In genomic region chr5:107973310-107973709, GRCm38 (mm10) we compare ENCODE assay signal across 13 mouse cellular contexts. TPM values are rescaled to one million over a fixed set of nuclear protein-coding genes. Genes with fewer than 3 reads are reported as not detected.
DNase-seq lines count a peak whose midpoint lies in the region; ATAC-seq and TF ChIP-seq lines count a peak whose summit lies in the region.
"Had no signal": no experiment of that assay in that cellular context is flagged by ENCODE, and none has a peak within 500 bp of the region (broad histone marks: within the 10 kb centered on the region; RNA-seq: fewer than 3 reads in every experiment).

No protein-coding gene starts in this region.

- H3K4me2 ChIP-seq in kidney, embryonic 14.5 days (replicated peaks; ENCODE audit: low read depth, low read length) = no peak overlapping the region
- no peak overlapping the region for H3K4me2 ChIP-seq in liver, embryonic 16.5 days (ENCODE audit: low read depth, low read length)
- H3K4me2 ChIP-seq: forebrain, embryonic 12.5 days had no signal

- peak overlapping the region; percentile 4; the same call in 1 of the 2 replicates for H3K27ac ChIP-seq in gastrocnemius, adult 2 months
- no peak overlapping the region for H3K27ac ChIP-seq in kidney, embryonic 14.5 days (ENCODE audit: low read depth, low read length)
- peak overlapping the region; percentile 34; the same call in 1 of the 2 replicates for H3K27ac ChIP-seq in liver, embryonic 16.5 days (ENCODE audit: low read length)
- H3K27ac ChIP-seq: forebrain, embryonic 12.5 days had no signal

- intact Hi-C loops in gastrocnemius, adult 2 months (cut with DNase I) = no loop called here
- intact Hi-C loops in gastrocnemius, postnatal 36 days (cut with DNase I) = no loop called here

- peak; percentile 50; the same call in 1 of the 2 replicates for ATAC-seq in common myeloid progenitor, adult 5-6 weeks (replicated peaks; ENCODE audit: low read depth, poor library complexity, severe bottlenecking)
- 0 out of 2 replicates have a peak, but pooled peaks have one; percentile 49 for ATAC-seq in kidney, embryonic 14.5 days (ENCODE audit: low FRiP score, low TSS enrichment)
- no peak for ATAC-seq in liver, embryonic 16.5 days (ENCODE audit: low read depth)
- no peak for ATAC-seq in monocyte, adult 5-6 weeks (replicated peaks; ENCODE audit: insufficient number of reproducible peaks, low FRiP score, low TSS enrichment, poor library complexity, severe bottlenecking)
- ATAC-seq: midbrain, embryonic 16.5 days had no signal

- H3K9ac ChIP-seq in kidney, embryonic 14.5 days (ENCODE audit: low read depth, low read length) = no peak overlapping the region
- no peak overlapping the region for H3K9ac ChIP-seq in liver, embryonic 16.5 days (ENCODE audit: low read depth, low read length)
- H3K9ac ChIP-seq: forebrain, embryonic 12.5 days had no signal

- 60% methylated on average over 2 of the region's 2 CpGs for WGBS in kidney, embryonic 14.5 days
- WGBS in liver, embryonic 16.5 days (ENCODE audit: insufficient replicate concordance) = 80% methylated on average over 2 of the region's 2 CpGs

- no peak for TF ChIP-seq CTCF in gastrocnemius, adult 2 months (IDR thresholded peaks at IDR 0.05)

- H3K9me3 ChIP-seq in kidney, embryonic 14.5 days (ENCODE audit: control insufficient read depth, low read length) = no peaks in the 10 kb centered on the region
- H3K9me3 ChIP-seq in liver, embryonic 16.5 days (replicated peaks; ENCODE audit: control insufficient read depth, low read length) = no peaks in the 10 kb centered on the region
- H3K9me3 ChIP-seq: forebrain, embryonic 12.5 days had no signal

- no peaks in the 10 kb centered on the region; the same call in 1 of the 2 replicates for H3K4me1 ChIP-seq in kidney, embryonic 14.5 days (ENCODE audit: control insufficient read depth, insufficient read depth, low read length)
- peaks cover 33% of the 10 kb centered on the region for H3K4me1 ChIP-seq in liver, embryonic 16.5 days (ENCODE audit: control insufficient read depth, low read depth, low read length)
- H3K4me1 ChIP-seq: forebrain, embryonic 12.5 days had no signal

- no peak overlapping the region for H3K4me3 ChIP-seq in gastrocnemius, adult 2 months
- no peak overlapping the region for H3K4me3 ChIP-seq in kidney, embryonic 14.5 days (ENCODE audit: low read length)
- H3K4me3 ChIP-seq in liver, embryonic 16.5 days (ENCODE audit: low read depth, low read length) = no peak overlapping the region
- H3K4me3 ChIP-seq: forebrain, embryonic 12.5 days had no signal

- H3K27me3 ChIP-seq in kidney, embryonic 14.5 days (ENCODE audit: control insufficient read depth, insufficient read depth, low read length) = no peaks in the 10 kb centered on the region
- no peaks in the 10 kb centered on the region for H3K27me3 ChIP-seq in liver, embryonic 16.5 days (ENCODE audit: control insufficient read depth, insufficient read depth, low read depth, low read length)
- H3K27me3 ChIP-seq: forebrain, embryonic 12.5 days had no signal

- H3K36me3 ChIP-seq in kidney, embryonic 14.5 days (ENCODE audit: control insufficient read depth, insufficient read depth, low read length) = no peaks in the 10 kb centered on the region
- H3K36me3 ChIP-seq in liver, embryonic 16.5 days (ENCODE audit: control insufficient read depth, insufficient read depth) = no peaks in the 10 kb centered on the region
- H3K36me3 ChIP-seq: forebrain, embryonic 12.5 days had no signal

- no peak for DNase-seq in gastrocnemius, adult 2 months
- DNase-seq in gastrocnemius, postnatal 36 days = no peak
- DNase-seq in MN1 (ENCODE audit: low spot score) = no peak
- DNase-seq in lung, postnatal 25 days (ENCODE audit: low spot score) = no peak
- DNase-seq: embryo, embryonic 11 days; gastrocnemius, postnatal 25 days; lung, adult 18-20 months had no signal

RNA-seq across cellular contexts. Expression of gene Fam69a, which starts 13.6 kb away (rescaled TPM):
- total RNA-seq in gastrocnemius, adult 2 months (2021) = 10 to 100 TPM; 19.8 to 26.1 TPM
- total RNA-seq in gastrocnemius, postnatal 36 days (2021) = 10 to 100 TPM; 21.8 to 23.6 TPM
- total RNA-seq in common myeloid progenitor, adult 5-6 weeks (2017) = 15.8 and 28.6 TPM in 2 replicates
- polyA plus RNA-seq in kidney, embryonic 14.5 days (2014; fragmentation: Nextera tagmentation; extraction: Ambion mirVana) = 18.3 and 22.0 TPM in 2 replicates
- 7.9 and 8.8 TPM in 2 replicates for polyA plus RNA-seq in liver, embryonic 16.5 days (2015; fragmentation: Nextera tagmentation; extraction: Ambion mirVana)
- total RNA-seq in monocyte, adult 5-6 weeks (2017) = 33.7 to 53.5 TPM (median 47.2 TPM) in 3 replicates

Comparison
In these comparisons a context has a peak if more than half of its experiments do, and no peak if none do; other contexts are left out.
1. ATAC-seq: peak in common myeloid progenitor, adult 5-6 weeks (single experiment) and kidney, embryonic 14.5 days (single experiment); none in liver, embryonic 16.5 days (single experiment) and monocyte, adult 5-6 weeks (single experiment).